Mouse (Mus musculus): ENCODE results near the gene Lamp1. TPM values are rescaled to one million over a fixed set of nuclear protein-coding genes. Genes with fewer than 3 reads are reported as not detected.

Lamp1 gene
- polyA plus RNA-seq, 1 experiment from 2014 or later, result 274 TPM

- 2% methylated on average over 18 of the region's 18 CpGs for WGBS
- DNase-seq (ENCODE audit: low spot score, missing footprints) (peak; percentile 90), ATAC-seq (ENCODE audit: low FRiP score) (peak; percentile 43; the same call in 1 of the 2 replicates)
- Histone ChIP-seq H3K4me2 (peak overlapping the region; percentile 90), H3K27ac (ENCODE audit: low read depth, low read length) (no peak overlapping the region), H3K4me3 (ENCODE audit: low read depth, low read length) (peak overlapping the region; percentile 78), H3K36me3 (ENCODE audit: control insufficient read depth, insufficient read depth, low read length) (no peaks in the 10 kb centered on the region), H3K27me3 (ENCODE audit: control insufficient read depth, insufficient read depth, low read length) (peaks cover 22% of the 10 kb centered on the region), H3K9ac (ENCODE audit: low read length) (peak overlapping the region; percentile 14; the same call in 1 of the 2 replicates), H3K9me3 (ENCODE audit: control insufficient read depth, low read length) (no peaks in the 10 kb centered on the region), H3K4me1 (ENCODE audit: control insufficient read depth, insufficient read depth, low read length) (peaks cover 6% of the 10 kb centered on the region; the same call in 1 of the 2 replicates)
These were observed 42.0 kb downstream of the Lamp1 start for GRCm38 (mm10) chr8:13201013-13201334.

DNA sequence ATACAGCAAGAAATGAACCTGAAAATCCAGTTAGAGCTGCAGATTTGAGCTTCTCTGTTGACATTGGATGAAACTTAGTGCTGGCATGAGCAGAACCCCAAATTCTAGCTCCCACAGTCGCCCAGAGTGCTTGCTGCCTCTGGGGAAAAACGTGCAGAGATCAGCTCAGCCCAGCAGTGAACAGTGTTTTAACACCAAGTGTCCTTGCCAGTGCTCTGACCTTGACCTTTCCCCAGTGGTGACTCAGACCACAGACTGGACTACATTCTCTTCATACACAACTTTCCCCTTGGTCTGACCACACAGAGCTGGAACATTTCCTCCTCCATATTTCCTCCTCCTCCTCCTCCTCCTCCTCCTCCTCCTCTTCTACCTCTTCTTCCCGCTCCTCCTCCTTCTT, 43.1 kb downstream of the Lamp1 start:
- H3K27me3 ChIP-seq (ENCODE audit: control insufficient read depth, insufficient read depth, low read length), result peaks cover 22% of the 10 kb centered on the region
- DNase-seq (ENCODE audit: low spot score, missing footprints), result no peak

DNA sequence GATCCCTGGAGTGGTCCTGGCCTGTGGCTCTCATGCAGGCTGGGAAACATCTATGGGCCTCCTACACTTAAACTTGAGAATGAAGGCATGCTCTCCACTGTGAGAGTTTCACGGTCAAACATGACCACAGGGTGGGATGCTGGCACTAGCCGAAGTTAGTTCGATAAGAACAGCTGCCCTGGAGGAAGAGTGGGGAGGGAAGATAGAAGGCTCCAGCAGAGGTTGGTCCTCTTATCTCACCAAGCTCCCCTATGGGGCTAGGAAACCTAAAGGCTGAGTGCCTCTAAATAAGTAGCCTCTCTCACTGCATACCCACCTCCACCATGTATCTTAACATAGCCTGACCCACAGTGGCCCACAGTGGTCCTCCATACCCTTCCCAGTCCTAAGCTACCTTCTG, 43.8 kb downstream of the Lamp1 start:
- H3K27ac ChIP-seq (ENCODE audit: low read depth, low read length), result no peak overlapping the region
- H3K4me1 ChIP-seq (ENCODE audit: control insufficient read depth, insufficient read depth, low read length), result peaks cover 6% of the 10 kb centered on the region; the same call in 1 of the 2 replicates
- no peak overlapping the region for H3K9ac ChIP-seq (ENCODE audit: low read length)
- H3K4me2 ChIP-seq, result no peak overlapping the region
- no peaks in the 10 kb centered on the region for H3K36me3 ChIP-seq (ENCODE audit: control insufficient read depth, insufficient read depth, low read length)
- 89% methylated on average over 3 of the region's 3 CpGs for WGBS
- no peak for ATAC-seq (ENCODE audit: low FRiP score)
- no peaks in the 10 kb centered on the region for H3K9me3 ChIP-seq (ENCODE audit: control insufficient read depth, low read length)
- H3K27me3 ChIP-seq (ENCODE audit: control insufficient read depth, insufficient read depth, low read length), result peaks cover 22% of the 10 kb centered on the region
- no peak overlapping the region for H3K4me3 ChIP-seq (ENCODE audit: low read depth, low read length)
- DNase-seq (ENCODE audit: low spot score, missing footprints), result no peak

More for the DNA sequence above, 43.1 kb downstream of the Lamp1 start:
- Histone ChIP-seq H3K4me3 (ENCODE audit: low read depth, low read length) (no peak overlapping the region), H3K9me3 (ENCODE audit: control insufficient read depth, low read length) (no peaks in the 10 kb centered on the region), H3K4me1 (ENCODE audit: control insufficient read depth, insufficient read depth, low read length) (peaks cover 6% of the 10 kb centered on the region; the same call in 1 of the 2 replicates), H3K9ac (ENCODE audit: low read length) (no peak overlapping the region), H3K27ac (ENCODE audit: low read depth, low read length) (no peak overlapping the region), H3K4me2 (no peak overlapping the region), H3K36me3 (ENCODE audit: control insufficient read depth, insufficient read depth, low read length) (no peaks in the 10 kb centered on the region)
- WGBS, result 59% methylated on average over 3 of the region's 3 CpGs
- no peak for ATAC-seq (ENCODE audit: low FRiP score)

GRCm38 (mm10) chr8:13203472-13203871, 44.5 kb downstream of the Lamp1 start:
- H3K9ac ChIP-seq (ENCODE audit: low read length), result no peak overlapping the region
- H3K9me3 ChIP-seq (ENCODE audit: control insufficient read depth, low read length), result no peaks in the 10 kb centered on the region
- WGBS, result 44% methylated on average over 1 of the region's 1 CpGs
- no peak overlapping the region for H3K4me2 ChIP-seq
- no peaks in the 10 kb centered on the region for H3K36me3 ChIP-seq (ENCODE audit: control insufficient read depth, insufficient read depth, low read length)
- H3K27me3 ChIP-seq (ENCODE audit: control insufficient read depth, insufficient read depth, low read length), result peaks cover 22% of the 10 kb centered on the region
- ATAC-seq (ENCODE audit: low FRiP score) (no peak), DNase-seq (ENCODE audit: low spot score, missing footprints) (no peak)
- H3K27ac ChIP-seq (ENCODE audit: low read depth, low read length), result no peak overlapping the region
- H3K4me1 ChIP-seq (ENCODE audit: control insufficient read depth, insufficient read depth, low read length), result peaks cover 6% of the 10 kb centered on the region; the same call in 1 of the 2 replicates
- no peak overlapping the region for H3K4me3 ChIP-seq (ENCODE audit: low read depth, low read length)

DNA sequence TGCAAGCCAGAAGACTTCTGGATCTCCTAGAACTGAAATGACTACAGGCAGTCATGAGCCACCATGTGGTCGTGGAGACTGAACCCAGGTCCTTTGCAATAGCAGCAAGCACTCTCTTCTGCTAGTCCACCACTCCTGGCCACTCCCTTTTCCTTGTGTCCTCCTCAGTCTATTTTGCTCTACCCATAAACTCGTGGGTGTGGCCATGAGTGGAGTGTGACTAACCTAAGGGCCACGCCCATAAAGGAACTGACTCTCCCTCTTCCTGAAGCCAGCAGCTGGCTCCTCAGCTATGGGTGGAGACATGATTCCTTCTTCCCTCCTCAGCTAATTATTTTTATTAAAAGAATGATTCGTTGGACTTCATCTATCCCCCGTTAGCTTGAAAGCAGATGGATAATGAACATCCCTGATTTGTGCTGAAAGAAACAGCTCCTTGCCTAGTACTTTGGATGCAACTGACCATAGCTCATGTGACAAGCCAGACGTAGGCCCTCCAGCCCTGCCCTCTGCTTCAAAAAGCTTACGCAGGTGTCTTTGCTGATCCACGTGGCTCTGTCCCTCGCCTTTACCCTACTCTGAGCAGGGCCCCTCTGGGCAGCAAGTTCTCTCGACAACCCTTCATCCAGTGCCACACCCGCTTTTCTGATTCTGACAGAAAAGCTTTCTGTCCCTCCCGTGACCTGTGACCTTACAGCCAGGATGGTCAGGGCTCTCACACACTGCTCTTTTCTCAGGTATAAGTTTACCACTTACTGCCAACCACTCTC, 45.6 kb downstream of the Lamp1 start:
- H3K27me3 ChIP-seq (ENCODE audit: control insufficient read depth, insufficient read depth, low read length), result peaks cover 18% of the 10 kb centered on the region
- H3K27ac ChIP-seq (ENCODE audit: low read depth, low read length), result no peak overlapping the region
- H3K36me3 ChIP-seq (ENCODE audit: control insufficient read depth, insufficient read depth, low read length), result no peaks in the 10 kb centered on the region
- H3K4me1 ChIP-seq (ENCODE audit: control insufficient read depth, insufficient read depth, low read length), result peaks cover 6% of the 10 kb centered on the region; the same call in 1 of the 2 replicates
- no peaks in the 10 kb centered on the region for H3K9me3 ChIP-seq (ENCODE audit: control insufficient read depth, low read length)
- WGBS, result 72% methylated on average over 12 of the region's 12 CpGs
- no peak for ATAC-seq (ENCODE audit: low FRiP score)
- H3K4me2 ChIP-seq, result no peak overlapping the region
- no peak for DNase-seq (ENCODE audit: low spot score, missing footprints)
- no peak overlapping the region for H3K9ac ChIP-seq (ENCODE audit: low read length)
- no peak overlapping the region for H3K4me3 ChIP-seq (ENCODE audit: low read depth, low read length)

- ATAC-seq (ENCODE audit: low FRiP score) (no peak), DNase-seq (ENCODE audit: low spot score, missing footprints) (no peak)
- no peak overlapping the region for H3K4me3 ChIP-seq (ENCODE audit: low read depth, low read length)
- H3K4me2 ChIP-seq, result no peak overlapping the region
- H3K9me3 ChIP-seq (ENCODE audit: control insufficient read depth, low read length), result no peaks in the 10 kb centered on the region
- H3K27ac ChIP-seq (ENCODE audit: low read depth, low read length), result no peak overlapping the region
- peaks cover 15% of the 10 kb centered on the region for H3K27me3 ChIP-seq (ENCODE audit: control insufficient read depth, insufficient read depth, low read length)
- H3K4me1 ChIP-seq (ENCODE audit: control insufficient read depth, insufficient read depth, low read length), result peaks cover 4% of the 10 kb centered on the region; the same call in 1 of the 2 replicates
- H3K9ac ChIP-seq (ENCODE audit: low read length), result no peak overlapping the region
- H3K36me3 ChIP-seq (ENCODE audit: control insufficient read depth, insufficient read depth, low read length), result no peaks in the 10 kb centered on the region
- WGBS, result 78% methylated on average over 5 of the region's 5 CpGs
These were observed 46.4 kb downstream of the Lamp1 start for GRCm38 (mm10) chr8:13205311-13205710.

- Histone ChIP-seq H3K9me3 (ENCODE audit: control insufficient read depth, low read length) (no peaks in the 10 kb centered on the region), H3K4me2 (no peak overlapping the region), H3K27ac (ENCODE audit: low read depth, low read length) (no peak overlapping the region), H3K9ac (ENCODE audit: low read length) (no peak overlapping the region), H3K4me3 (ENCODE audit: low read depth, low read length) (no peak overlapping the region), H3K4me1 (ENCODE audit: control insufficient read depth, insufficient read depth, low read length) (no peaks in the 10 kb centered on the region), H3K36me3 (ENCODE audit: control insufficient read depth, insufficient read depth, low read length) (no peaks in the 10 kb centered on the region), H3K27me3 (ENCODE audit: control insufficient read depth, insufficient read depth, low read length) (peaks cover 10% of the 10 kb centered on the region)
- ATAC-seq (ENCODE audit: low FRiP score), result no peak
- DNase-seq (ENCODE audit: low spot score, missing footprints), result no peak
- WGBS, result 52% methylated on average over 5 of the region's 5 CpGs
These were observed 47.3 kb downstream of the Lamp1 start for GRCm38 (mm10) chr8:13206290-13206689.

- DNase-seq (ENCODE audit: low spot score, missing footprints) (no peak), ATAC-seq (ENCODE audit: low FRiP score) (no peak)
- Histone ChIP-seq H3K27ac (ENCODE audit: low read depth, low read length) (no peak overlapping the region), H3K4me3 (ENCODE audit: low read depth, low read length) (no peak overlapping the region), H3K9ac (ENCODE audit: low read length) (no peak overlapping the region), H3K36me3 (ENCODE audit: control insufficient read depth, insufficient read depth, low read length) (no peaks in the 10 kb centered on the region), H3K9me3 (ENCODE audit: control insufficient read depth, low read length) (no peaks in the 10 kb centered on the region), H3K4me2 (no peak overlapping the region), H3K4me1 (ENCODE audit: control insufficient read depth, insufficient read depth, low read length) (peaks cover 4% of the 10 kb centered on the region; the same call in 1 of the 2 replicates), H3K27me3 (ENCODE audit: control insufficient read depth, insufficient read depth, low read length) (no peaks in the 10 kb centered on the region)
- WGBS, result 51% methylated on average over 6 of the region's 6 CpGs
These were observed 49.8 kb downstream of the Lamp1 start for GRCm38 (mm10) chr8:13208627-13209355.

- Histone ChIP-seq H3K4me3 (ENCODE audit: low read depth, low read length) (no peak overlapping the region), H3K9me3 (ENCODE audit: control insufficient read depth, low read length) (no peaks in the 10 kb centered on the region), H3K4me2 (no peak overlapping the region), H3K9ac (ENCODE audit: low read length) (no peak overlapping the region), H3K27me3 (ENCODE audit: control insufficient read depth, insufficient read depth, low read length) (no peaks in the 10 kb centered on the region), H3K4me1 (ENCODE audit: control insufficient read depth, insufficient read depth, low read length) (peaks cover 5% of the 10 kb centered on the region; the same call in 1 of the 2 replicates), H3K27ac (ENCODE audit: low read depth, low read length) (no peak overlapping the region), H3K36me3 (ENCODE audit: control insufficient read depth, insufficient read depth, low read length) (no peaks in the 10 kb centered on the region)
- ATAC-seq (ENCODE audit: low FRiP score) (no peak), DNase-seq (ENCODE audit: low spot score, missing footprints) (no peak)
- WGBS, result 82% methylated on average over 1 of the region's 1 CpGs
These were observed 50.8 kb downstream of the Lamp1 start for GRCm38 (mm10) chr8:13209770-13210169.
